Mouse (Mus musculus) liver, embryonic 14.5 days (tissue): ENCODE data around the gene Gng8. TPM values are rescaled to one million over a fixed set of nuclear protein-coding genes. Genes with fewer than 3 reads are reported as not detected.

Source experiments
- ATAC-seq: fragments of 200-750 bp; cut with Nextera tagmentation; 2 replicates; pipeline ENCODE4 v1.8.0; 2017; ENCODE audit warnings: moderate number of reproducible peaks, mild to moderate bottlenecking, moderate library complexity; ENCODE audit not compliant: insufficient read depth
- DNase-seq, 3 experiments: peaks; one replicate each; pipeline ENCODE4 v3.0.0-alpha.2; 2012 to 2013; ENCODE audit warnings: low read depth in 3 of 3, low spot score in 3 of 3
- H3K27ac ChIP-seq: fragments of 300-500 bp; sonication (generic); 2 replicates; pipeline ENCODE4 v1.5.1; 2014; ENCODE audit warnings: moderate library complexity, mild to moderate bottlenecking, control low read depth, inconsistent platforms
- H3K27me3 ChIP-seq: fragments of 300-500 bp; sonication (generic); 2 replicates; pipeline ENCODE4 v1.6.1; 2014; ENCODE audit warnings: mild to moderate bottlenecking, low read length, moderate library complexity; ENCODE audit not compliant: control insufficient read depth, insufficient read depth
- H3K36me3 ChIP-seq: fragments of 300-500 bp; sonication (generic); replicated peaks from 2 replicates; pipeline ENCODE4 v1.6.1; 2014; ENCODE audit warnings: low read depth; ENCODE audit not compliant: control insufficient read depth, insufficient read depth
- H3K4me1 ChIP-seq, 2 experiments: fragments of 200-500 bp in 1 of 2; fragments of 300-500 bp in 1 of 2; sonication (generic) in 1 of 2; replicated peaks; 2 replicates each; pipeline ENCODE4 v1.6.1; 2012 to 2014; ENCODE audit warnings: antibody characterized with exemption in 1 of 2, inconsistent platforms in 1 of 2, low read length in 1 of 2; ENCODE audit not compliant: control insufficient read depth in 2 of 2, insufficient read depth in 2 of 2
- H3K4me2 ChIP-seq: fragments of 300-500 bp; sonication (generic); 2 replicates; pipeline ENCODE4 v1.6.1; 2014; ENCODE audit warnings: low read depth, mild to moderate bottlenecking, control low read depth, moderate library complexity
- H3K4me3 ChIP-seq, 2 experiments: fragments of 200-500 bp in 1 of 2; fragments of 300-500 bp in 1 of 2; sonication (generic) in 1 of 2; 2 replicates each; pipeline ENCODE4 v1.5.1; 2012 to 2014; ENCODE audit warnings: low read depth in 2 of 2, low read length in 2 of 2, mild to moderate bottlenecking in 2 of 2, control low read depth in 1 of 2, inconsistent platforms in 1 of 2, moderate library complexity in 1 of 2; ENCODE audit not compliant: insufficient read depth in 1 of 2
- H3K9ac ChIP-seq: fragments of 300-500 bp; sonication (generic); replicated peaks from 2 replicates; pipeline ENCODE4 v1.6.1; 2014; ENCODE audit warnings: mild to moderate bottlenecking, control low read depth, moderate library complexity
- H3K9me3 ChIP-seq: fragments of 300-500 bp; sonication (generic); 2 replicates; pipeline ENCODE4 v1.6.1; 2016; ENCODE audit warnings: low read length, mixed read lengths; ENCODE audit not compliant: control insufficient read depth
- CTCF ChIP-seq: IDR thresholded peaks from 2 replicates; pipeline ENCODE4 v1.5.1; 2016; ENCODE audit warnings: antibody characterized with exemption, low read depth, control low read depth
- EP300 ChIP-seq: IDR thresholded peaks from 2 replicates; pipeline ENCODE4 v1.6.1; 2016; ENCODE audit warnings: antibody characterized with exemption, low read depth
- WGBS: fragments of 180-500 bp; shearing (Covaris S2); extraction: QIAGEN DNeasy Blood & Tissue Kit; methylation state at CpG from one replicate; pipeline ENCODE4 v1.1.7; 2014; ENCODE audit not compliant: insufficient replicate concordance; 5-methylcytosine and 5-hydroxymethylcytosine counted together
- polyA plus RNA-seq, 2 experiments: library from polyadenylated mRNA; depleted of rRNA in 1 of 2; stranded (reverse) in 1 of 2; unstranded in 1 of 2; fragments of >200 nt; fragmentation: Nextera tagmentation in 1 of 2; extraction: Ambion mirVana in 1 of 2; gene quantifications; 2 replicates each; pipeline versions ENCODE4 v1.2.1 to v1.2.3; 2012 to 2014

The Gng8 gene
- polyA plus RNA-seq, 2 experiments, result 0.47 TPM; not detected in 1

DNA sequence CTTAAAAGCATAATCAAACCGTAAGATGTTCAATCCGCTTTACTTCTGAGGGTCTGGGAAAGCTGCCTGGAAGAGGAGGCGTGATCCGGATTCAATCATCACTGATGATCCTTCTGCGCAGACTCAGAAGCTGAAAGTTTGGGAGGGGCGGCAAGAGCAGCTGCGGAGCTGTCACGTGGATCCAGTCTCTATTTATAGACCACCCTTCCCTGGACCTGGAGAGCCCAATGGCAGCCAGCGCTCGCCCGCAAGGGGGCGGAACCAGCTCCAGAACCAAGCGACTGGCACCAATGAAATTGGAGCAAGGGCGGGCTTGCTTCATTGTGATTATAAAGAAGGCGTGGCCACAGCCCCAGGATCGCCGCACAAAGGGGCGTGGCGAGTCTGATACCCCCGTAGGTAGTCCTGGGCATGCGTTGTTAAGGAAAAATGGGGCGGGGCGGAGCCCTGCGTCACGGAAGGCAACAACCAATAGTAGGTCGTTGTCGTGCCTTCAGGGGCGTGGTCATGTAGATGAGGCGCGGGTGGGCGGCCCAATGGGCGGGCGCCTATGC lies 16.8 kb upstream of the Gng8 start:
- DNase-seq (peak; percentile 99), ATAC-seq (peak; percentile 95)
- Histone ChIP-seq H3K4me2 (peak overlapping the region; percentile 73), H3K4me1 (peaks cover 4 to 7% of the 10 kb centered on the region in 2 experiments), H3K9ac (no peak overlapping the region), H3K27ac (no peak overlapping the region), H3K36me3 (no peaks in the 10 kb centered on the region), H3K4me3 (peak overlapping the region; percentile 25 to 55), H3K9me3 (no peaks in the 10 kb centered on the region), H3K27me3 (peaks cover 11% of the 10 kb centered on the region)
- WGBS, result under 1% methylated on average over 33 of the region's 33 CpGs
- peak; percentile 43; the same call in 1 of the 2 replicates for TF ChIP-seq CTCF
- TF ChIP-seq EP300, result no peak

DNA sequence AGATGAGACGGTGACA lies 16.5 kb upstream of the Gng8 start, which contains the start of gene Dact3:
TSS of gene Dact3 (plus strand) at position 8 of the 16 bp plus-strand sequence.
- 0% methylated on average over 1 of the region's 1 CpGs for WGBS
- no peak for DNase-seq
- H3K36me3 ChIP-seq, result no peaks in the 10 kb centered on the region

DNA sequence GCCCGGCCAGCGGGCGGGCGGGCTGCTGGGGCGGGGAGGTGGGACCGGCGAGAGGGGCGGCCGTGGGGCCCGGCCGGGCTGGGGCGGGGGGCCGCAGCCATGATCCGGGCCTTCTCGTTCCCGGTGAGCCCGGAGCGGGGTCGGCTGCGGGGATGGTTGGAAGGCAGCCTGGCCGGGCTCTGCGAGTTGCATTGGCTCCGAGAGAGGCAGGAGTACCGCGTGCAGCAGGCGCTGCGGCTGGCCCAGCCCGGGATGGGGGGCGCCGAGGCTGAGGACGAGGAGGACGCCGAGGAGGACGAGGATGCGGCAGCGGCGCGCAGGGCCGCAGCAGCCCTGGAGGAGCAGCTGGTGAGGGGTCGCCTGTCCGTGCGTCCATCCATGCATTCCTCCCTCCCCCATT lies 16.3 kb upstream of the Gng8 start:
- H3K36me3 ChIP-seq, result no peaks in the 10 kb centered on the region
- peak; percentile 30 for ATAC-seq
- no peak overlapping the region for H3K27ac ChIP-seq

More for the DNA sequence above, 16.5 kb upstream of the Gng8 start, which contains the start of gene Dact3:
- Histone ChIP-seq H3K27me3 (peaks cover 11% of the 10 kb centered on the region), H3K9me3 (no peaks in the 10 kb centered on the region), H3K27ac (no peak within 1 kb of the TSS; the same call in 1 of the 2 replicates), H3K4me2 (peak within 1 kb of the TSS; percentile 73), H3K4me3 (peak within 1 kb of the TSS; percentile 25 to 55), H3K4me1 (peaks cover 4 to 7% of the 10 kb centered on the region in 2 experiments), H3K9ac (peak within 1 kb of the TSS; percentile 3; the same call in 1 of the 2 replicates)
- no peak for ATAC-seq
- TF ChIP-seq CTCF (no peak), EP300 (no peak)

DNA sequence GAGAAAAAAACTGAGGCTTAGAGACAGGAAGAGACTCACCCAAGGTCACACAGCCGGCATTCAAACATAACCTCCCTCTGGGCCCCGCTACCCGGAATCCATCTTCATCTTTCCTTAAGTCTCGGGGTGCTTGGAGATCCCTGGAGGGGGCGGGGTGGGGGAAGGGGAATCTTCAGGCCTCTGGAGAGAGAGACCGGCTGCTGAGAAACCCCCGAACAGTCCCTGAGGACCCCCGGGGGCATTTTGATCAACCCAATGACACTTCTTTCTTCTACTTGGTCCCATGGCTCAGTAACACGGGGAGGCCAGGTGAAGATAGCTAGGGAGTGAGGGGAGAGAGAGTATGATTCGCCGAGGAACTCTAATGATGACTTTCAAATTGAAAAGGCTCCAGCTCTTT lies 15.6 kb upstream of the Gng8 start:
- Histone ChIP-seq H3K27ac (no peak overlapping the region), H3K4me1 (peaks cover 4 to 7% of the 10 kb centered on the region in 2 experiments), H3K4me3 (peak overlapping the region in 1 of 2 experiments; percentile 18; a peak in 2 of 4 replicates), H3K4me2 (peak overlapping the region; percentile 73), H3K9ac (no peak overlapping the region), H3K36me3 (no peaks in the 10 kb centered on the region), H3K9me3 (no peaks in the 10 kb centered on the region), H3K27me3 (peaks cover 11% of the 10 kb centered on the region)
- no peak for TF ChIP-seq EP300
- no peak for TF ChIP-seq CTCF
- whole genome bisulfite sequencing, result 30% methylated on average over 11 of the region's 11 CpGs
- ATAC-seq (no peak), DNase-seq (no peak)

More for the DNA sequence above, 16.3 kb upstream of the Gng8 start:
- Histone ChIP-seq H3K9me3 (no peaks in the 10 kb centered on the region), H3K9ac (peak overlapping the region; percentile 3; the same call in 1 of the 2 replicates), H3K27me3 (peaks cover 11% of the 10 kb centered on the region), H3K4me1 (peaks cover 4 to 7% of the 10 kb centered on the region in 2 experiments), H3K4me3 (peak overlapping the region; percentile 18 to 55), H3K4me2 (peak overlapping the region; percentile 73)
- TF ChIP-seq EP300, result no peak
- no peak for TF ChIP-seq CTCF
- 2% methylated on average over 38 of the region's 42 CpGs for WGBS
- DNase-seq, result no peak

DNA sequence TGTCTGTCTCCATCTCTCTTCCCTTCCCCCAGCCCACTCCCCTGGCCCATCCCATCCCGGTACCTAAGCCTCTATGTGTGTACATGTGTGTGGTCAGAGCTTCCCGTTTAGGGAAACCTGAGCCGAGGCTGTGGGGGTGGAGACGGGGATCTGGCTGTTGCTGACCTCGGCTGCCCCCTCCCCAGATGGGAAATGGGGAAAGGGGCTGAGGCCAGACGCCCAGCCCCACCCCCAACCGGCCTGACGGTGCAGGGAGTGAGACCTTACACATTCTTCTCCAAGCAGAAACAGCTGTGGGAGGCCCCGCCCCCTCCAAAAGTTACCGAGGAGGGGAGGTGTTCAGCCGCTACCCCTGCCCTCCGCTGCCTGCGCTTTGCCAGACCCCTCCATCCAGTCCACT lies 15.0 kb upstream of the Gng8 start:
- WGBS, result 10% methylated on average over 13 of the region's 13 CpGs
- Histone ChIP-seq H3K4me3 (no peak overlapping the region), H3K4me2 (0 out of 2 replicates have a peak overlapping the region, but pooled peaks have one; percentile 18), H3K9ac (no peak overlapping the region), H3K4me1 (peaks cover 4 to 7% of the 10 kb centered on the region in 2 experiments), H3K27me3 (peaks cover 11% of the 10 kb centered on the region), H3K36me3 (no peaks in the 10 kb centered on the region), H3K27ac (no peak overlapping the region), H3K9me3 (no peaks in the 10 kb centered on the region)
- DNase-seq (no peak), ATAC-seq (no peak)
- TF ChIP-seq CTCF, result no peak
